Mouse (Mus musculus): ENCODE results near the gene Mlana. TPM values are rescaled to one million over a fixed set of nuclear protein-coding genes. Genes with fewer than 3 reads are reported as not detected.
A peak's percentile ranks its signal among the peaks of the same experiment; 100 is the strongest.

The Mlana gene
- polyA plus RNA-seq, 1 experiment from 2014 or later, result 1.7 TPM

DNA sequence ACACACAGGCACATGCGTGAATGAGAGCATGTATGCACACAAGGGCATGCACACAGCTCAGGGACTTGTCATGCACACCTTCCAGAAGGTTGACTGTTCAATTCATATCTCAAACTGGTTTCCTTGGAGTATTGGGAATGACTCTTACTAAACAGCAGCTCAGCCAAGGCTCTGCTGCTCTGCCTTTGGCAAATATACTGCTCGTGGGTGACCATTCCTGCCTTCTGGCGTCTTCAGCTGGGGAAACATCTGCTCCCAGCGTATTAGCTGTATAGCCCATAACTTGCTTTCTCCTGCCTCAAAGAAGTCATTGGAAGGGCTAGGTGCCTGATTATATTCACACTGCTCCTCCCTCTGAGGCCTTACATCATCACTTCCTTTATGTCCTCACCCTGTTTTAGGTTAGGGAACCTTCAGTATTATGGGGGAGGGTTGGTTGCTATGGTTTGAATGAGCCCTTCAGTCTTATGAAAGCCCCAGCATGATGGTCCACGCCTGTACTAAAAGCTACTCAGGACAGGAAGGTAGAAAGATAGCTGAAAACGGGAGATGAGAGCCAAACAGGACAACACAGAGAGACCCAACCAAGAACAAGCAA, 19.3 kb upstream of the Mlana start:
- ATAC-seq (ENCODE audit: insufficient number of reproducible peaks, low FRiP score, low TSS enrichment, low read depth), result no peak
- WGBS, result 75% methylated on average over 6 of the region's 6 CpGs
- H3K9ac ChIP-seq, result no peak overlapping the region

DNA sequence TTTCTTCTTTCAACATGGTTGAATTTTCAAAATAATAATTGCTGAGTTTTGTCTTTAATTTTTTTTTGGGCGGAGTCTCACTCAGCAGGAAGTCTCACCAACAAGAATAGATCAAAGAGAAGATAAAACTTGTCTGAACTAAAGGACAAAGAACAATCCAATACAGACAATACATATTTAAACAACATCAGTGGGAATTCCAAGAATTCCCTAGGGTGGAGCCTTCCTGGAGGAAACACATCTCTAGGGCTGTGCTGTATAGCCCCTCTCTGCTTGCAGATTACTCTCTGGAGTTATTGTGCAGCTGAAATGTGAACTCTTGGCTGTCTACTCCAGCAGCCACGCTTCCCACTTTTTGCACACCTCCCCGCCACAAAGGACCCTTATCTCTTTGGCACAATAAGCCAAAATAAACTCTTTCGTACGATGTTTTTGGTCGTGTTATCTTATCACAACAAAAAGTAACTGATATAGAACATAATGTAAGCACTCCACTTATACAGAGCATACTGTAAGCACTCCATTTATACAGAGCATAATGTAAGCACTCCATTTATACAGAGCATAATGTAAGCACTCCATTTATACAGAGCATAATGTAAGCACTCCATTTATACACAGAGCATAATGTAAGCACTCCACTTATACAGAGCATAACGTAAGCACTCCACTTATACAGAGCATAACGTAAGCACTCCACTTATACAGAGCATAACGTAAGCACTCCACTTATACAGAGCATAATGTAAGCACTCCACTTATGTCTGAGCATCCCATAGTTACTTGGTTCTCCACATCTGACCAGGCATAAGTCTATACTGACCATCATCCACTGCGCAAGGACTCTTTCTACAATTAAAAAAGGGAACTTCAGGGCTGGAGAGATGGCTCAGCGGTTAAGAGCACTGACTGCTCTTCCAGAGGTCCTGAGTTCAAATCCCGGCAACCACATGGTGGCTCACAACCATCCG, 17.2 kb upstream of the Mlana start:
- no peak overlapping the region for H3K4me3 ChIP-seq
- H3K9ac ChIP-seq, result no peak overlapping the region
- no peaks in the 10 kb centered on the region for H3K36me3 ChIP-seq
- no peak overlapping the region for H3K4me2 ChIP-seq
- no peak for ATAC-seq (ENCODE audit: insufficient number of reproducible peaks, low FRiP score, low TSS enrichment, low read depth)
- H3K4me1 ChIP-seq, result no peaks in the 10 kb centered on the region
- no peak overlapping the region for H3K27ac ChIP-seq
- no peaks in the 10 kb centered on the region for H3K9me3 ChIP-seq
- no peaks in the 10 kb centered on the region for H3K27me3 ChIP-seq
- 84% methylated on average over 13 of the region's 13 CpGs for WGBS

More for the DNA sequence above, 19.3 kb upstream of the Mlana start:
- no peak overlapping the region for H3K27ac ChIP-seq
- H3K4me3 ChIP-seq, result no peak overlapping the region
- no peaks in the 10 kb centered on the region for H3K4me1 ChIP-seq
- H3K27me3 ChIP-seq, result no peaks in the 10 kb centered on the region
- no peak overlapping the region for H3K4me2 ChIP-seq
- no peaks in the 10 kb centered on the region for H3K9me3 ChIP-seq
- H3K36me3 ChIP-seq, result no peaks in the 10 kb centered on the region

- Histone ChIP-seq H3K4me1 (no peaks in the 10 kb centered on the region), H3K9me3 (no peaks in the 10 kb centered on the region), H3K36me3 (no peaks in the 10 kb centered on the region), H3K9ac (no peak overlapping the region), H3K27ac (no peak overlapping the region), H3K4me2 (no peak overlapping the region), H3K4me3 (0 out of 2 replicates have a peak overlapping the region, but pooled peaks have one; percentile 8), H3K27me3 (no peaks in the 10 kb centered on the region)
- ATAC-seq (ENCODE audit: insufficient number of reproducible peaks, low FRiP score, low TSS enrichment, low read depth), result 0 out of 2 replicates have a peak, but pooled peaks have one; percentile 35
- WGBS, result 44% methylated on average over 16 of the region's 16 CpGs
Observed at GRCm38 (mm10) chr19:29683844-29684540, 13.6 kb upstream of the Mlana start.

DNA sequence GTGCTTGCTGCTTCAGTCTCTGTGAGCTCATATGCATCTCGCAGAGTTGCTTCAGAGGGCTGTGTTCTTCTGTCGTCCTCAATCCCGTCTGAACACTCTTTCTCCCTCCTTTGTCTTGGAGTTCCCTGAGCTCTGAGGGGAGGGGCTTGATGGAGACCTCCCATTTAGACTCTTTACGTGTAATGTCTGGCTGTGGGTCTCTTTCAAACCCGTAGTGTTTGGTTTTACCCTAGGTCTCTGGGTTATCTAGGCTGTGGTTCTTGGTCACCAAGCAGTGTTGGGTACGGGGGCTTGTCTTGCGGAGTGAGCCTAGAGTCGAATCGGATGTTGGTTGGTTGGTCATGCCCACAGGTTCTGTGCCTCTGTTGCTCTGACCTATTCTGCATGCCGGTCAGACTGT, 2.6 kb upstream of the Mlana start:
- Histone ChIP-seq H3K4me3 (no peak overlapping the region), H3K36me3 (no peaks in the 10 kb centered on the region), H3K4me2 (no peak overlapping the region), H3K4me1 (no peaks in the 10 kb centered on the region), H3K9me3 (no peaks in the 10 kb centered on the region), H3K27me3 (no peaks in the 10 kb centered on the region), H3K27ac (no peak overlapping the region), H3K9ac (no peak overlapping the region)
- ATAC-seq (ENCODE audit: insufficient number of reproducible peaks, low FRiP score, low TSS enrichment, low read depth), result no peak
- WGBS, result 87% methylated on average over 10 of the region's 10 CpGs

GRCm38 (mm10) chr19:29696309-29696708, 1.3 kb upstream of the Mlana start:
- no peak overlapping the region for H3K27ac ChIP-seq
- no peaks in the 10 kb centered on the region for H3K9me3 ChIP-seq
- ATAC-seq (ENCODE audit: insufficient number of reproducible peaks, low FRiP score, low TSS enrichment, low read depth), result no peak
- no peak overlapping the region for H3K4me3 ChIP-seq
- no peak overlapping the region for H3K4me2 ChIP-seq
- WGBS, result 86% methylated on average over 4 of the region's 4 CpGs
- no peaks in the 10 kb centered on the region for H3K27me3 ChIP-seq
- no peak overlapping the region for H3K9ac ChIP-seq
- no peaks in the 10 kb centered on the region for H3K4me1 ChIP-seq
- no peaks in the 10 kb centered on the region for H3K36me3 ChIP-seq

GRCm38 (mm10) chr19:29696840-29697239, 784 bp upstream of the Mlana start:
- Histone ChIP-seq H3K27ac (no peak overlapping the region), H3K4me1 (0 out of 2 replicates have a peak, but pooled peaks cover 2% of the 10 kb centered on the region), H3K36me3 (no peaks in the 10 kb centered on the region), H3K27me3 (no peaks in the 10 kb centered on the region), H3K4me3 (no peak overlapping the region), H3K9ac (no peak overlapping the region), H3K9me3 (no peaks in the 10 kb centered on the region), H3K4me2 (no peak overlapping the region)
- ATAC-seq (ENCODE audit: insufficient number of reproducible peaks, low FRiP score, low TSS enrichment, low read depth), result no peak

- Histone ChIP-seq H3K9me3 (no peaks in the 10 kb centered on the region), H3K27me3 (no peaks in the 10 kb centered on the region), H3K27ac (no peak overlapping the region), H3K4me3 (no peak overlapping the region), H3K36me3 (no peaks in the 10 kb centered on the region), H3K9ac (no peak overlapping the region), H3K4me2 (no peak overlapping the region), H3K4me1 (0 out of 2 replicates have a peak, but pooled peaks cover 2% of the 10 kb centered on the region)
- no peak for ATAC-seq (ENCODE audit: insufficient number of reproducible peaks, low FRiP score, low TSS enrichment, low read depth)
- WGBS, result 71% methylated on average over 4 of the region's 4 CpGs
Observed at GRCm38 (mm10) chr19:29701707-29702106, 4.1 kb downstream of the Mlana start.

GRCm38 (mm10) chr19:29704436-29704835, 6.8 kb downstream of the Mlana start:
- 93% methylated on average over 13 of the region's 13 CpGs for WGBS
- H3K4me1 ChIP-seq, result 0 out of 2 replicates have a peak, but pooled peaks cover 5% of the 10 kb centered on the region
- no peak overlapping the region for H3K4me3 ChIP-seq
- no peak overlapping the region for H3K9ac ChIP-seq
- no peaks in the 10 kb centered on the region for H3K36me3 ChIP-seq
- ATAC-seq (ENCODE audit: insufficient number of reproducible peaks, low FRiP score, low TSS enrichment, low read depth), result no peak
- no peak overlapping the region for H3K4me2 ChIP-seq
- H3K27ac ChIP-seq, result no peak overlapping the region
- no peaks in the 10 kb centered on the region for H3K9me3 ChIP-seq
- no peaks in the 10 kb centered on the region for H3K27me3 ChIP-seq

DNA sequence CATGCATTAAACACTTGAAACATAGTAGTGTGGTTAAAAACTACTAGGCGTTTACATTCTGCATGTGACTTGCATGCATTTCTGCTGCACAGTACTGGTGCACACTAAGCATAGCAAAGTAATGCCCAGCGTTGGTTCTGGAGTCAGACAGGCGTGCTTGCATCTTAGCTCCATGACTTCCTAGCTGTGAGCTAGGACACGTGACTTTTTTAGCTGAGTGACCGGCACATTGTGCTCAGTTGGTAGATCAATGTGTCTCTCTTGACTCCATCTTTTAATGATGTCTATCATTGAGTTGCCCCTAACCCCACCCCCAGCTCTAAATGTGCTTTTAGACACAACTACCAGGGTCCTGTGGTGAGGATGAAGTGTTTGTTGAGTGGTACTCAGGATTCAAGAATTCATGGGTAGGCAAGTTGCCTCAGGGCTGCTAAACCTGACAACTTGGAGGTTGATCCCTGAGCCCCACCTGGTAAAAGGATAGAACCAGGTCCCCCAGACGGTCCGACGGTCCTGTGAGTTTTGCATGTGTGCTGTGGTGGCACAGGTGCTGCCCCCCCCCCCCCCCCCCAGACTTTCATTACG, 9.8 kb downstream of the Mlana start:
- Histone ChIP-seq H3K4me2 (no peak overlapping the region), H3K36me3 (no peaks in the 10 kb centered on the region), H3K4me3 (no peak overlapping the region), H3K9me3 (no peaks in the 10 kb centered on the region), H3K4me1 (0 out of 2 replicates have a peak, but pooled peaks cover 3% of the 10 kb centered on the region), H3K27me3 (no peaks in the 10 kb centered on the region), H3K9ac (no peak overlapping the region), H3K27ac (no peak overlapping the region)
- WGBS, result 87% methylated on average over 9 of the region's 9 CpGs
- no peak for ATAC-seq (ENCODE audit: insufficient number of reproducible peaks, low FRiP score, low TSS enrichment, low read depth)

DNA sequence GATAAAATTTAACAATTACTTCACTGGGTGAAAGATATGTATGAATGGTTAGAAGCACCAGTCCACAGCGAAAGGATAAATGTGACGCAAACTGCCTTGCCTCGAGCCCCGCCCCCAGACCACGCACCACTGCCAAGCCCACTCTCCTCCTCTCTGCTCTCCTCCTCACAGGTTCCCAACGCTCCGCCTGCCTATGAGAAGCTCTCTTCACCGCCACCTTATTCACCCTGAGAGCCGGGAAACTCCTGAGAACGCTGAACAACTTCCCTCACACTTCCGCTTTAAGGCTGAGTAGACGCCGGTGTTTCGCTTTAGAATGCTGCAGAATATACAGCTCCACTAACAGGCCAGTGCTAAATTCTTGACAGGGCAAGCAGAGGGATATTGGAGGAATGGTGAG, 10.4 kb downstream of the Mlana start:
- no peaks in the 10 kb centered on the region for H3K36me3 ChIP-seq
- no peaks in the 10 kb centered on the region for H3K27me3 ChIP-seq
- H3K9me3 ChIP-seq, result no peaks in the 10 kb centered on the region
- no peak overlapping the region for H3K27ac ChIP-seq
- no peak overlapping the region for H3K9ac ChIP-seq
- 0 out of 2 replicates have a peak, but pooled peaks cover 3% of the 10 kb centered on the region for H3K4me1 ChIP-seq
- ATAC-seq (ENCODE audit: insufficient number of reproducible peaks, low FRiP score, low TSS enrichment, low read depth), result no peak
- 0 out of 2 replicates have a peak overlapping the region, but pooled peaks have one; percentile 22 for H3K4me2 ChIP-seq
- 56% methylated on average over 14 of the region's 14 CpGs for WGBS
- peak overlapping the region; percentile 12; the same call in 1 of the 2 replicates for H3K4me3 ChIP-seq

- Histone ChIP-seq H3K9ac (no peak overlapping the region), H3K4me1 (0 out of 2 replicates have a peak, but pooled peaks cover 3% of the 10 kb centered on the region), H3K4me2 (no peak overlapping the region), H3K36me3 (no peaks in the 10 kb centered on the region), H3K4me3 (no peak overlapping the region), H3K9me3 (no peaks in the 10 kb centered on the region), H3K27ac (no peak overlapping the region), H3K27me3 (no peaks in the 10 kb centered on the region)
- ATAC-seq (ENCODE audit: insufficient number of reproducible peaks, low FRiP score, low TSS enrichment, low read depth), result no peak
- 56% methylated on average over 5 of the region's 5 CpGs for WGBS
Observed at GRCm38 (mm10) chr19:29708461-29708860, 10.8 kb downstream of the Mlana start.
